Mouse (Mus musculus) small intestine, adult 2 months (tissue): Measurements from ENCODE around the gene Nhlh2. TPM values are rescaled to one million over a fixed set of nuclear protein-coding genes. Genes with fewer than 3 reads are reported as not detected.

Experiments used
- H3K27ac ChIP-seq: fragments of 200-500 bp; 2 replicates; pipeline ENCODE4 v1.5.1; 2012; ENCODE audit warnings: low read depth, low read length, control low read depth, inconsistent platforms; ENCODE audit not compliant: insufficient read depth
- H3K27me3 ChIP-seq: fragments of 200-500 bp; 2 replicates; pipeline ENCODE4 v1.6.1; 2012; ENCODE audit warnings: mild to moderate bottlenecking, moderate library complexity, low read length, inconsistent platforms; ENCODE audit not compliant: control insufficient read depth, insufficient read depth
- H3K36me3 ChIP-seq: fragments of 200-500 bp; 2 replicates; pipeline ENCODE4 v1.6.1; 2012; ENCODE audit warnings: mild to moderate bottlenecking, low read length, control low read depth, inconsistent platforms; ENCODE audit not compliant: control insufficient read depth, insufficient read depth
- H3K4me1 ChIP-seq: fragments of 200-500 bp; 2 replicates; pipeline ENCODE4 v1.6.1; 2012; ENCODE audit warnings: low read length, inconsistent platforms, mixed read lengths; ENCODE audit not compliant: control insufficient read depth, insufficient read depth, insufficient read length
- H3K4me3 ChIP-seq: fragments of 200-500 bp; 2 replicates; pipeline ENCODE4 v1.5.1; 2012; ENCODE audit warnings: low read depth, mild to moderate bottlenecking, control low read depth, inconsistent platforms, low read length, moderate library complexity
- CTCF ChIP-seq: fragments of 200-500 bp; IDR thresholded peaks from 2 replicates; pipeline ENCODE4 v1.5.1; 2012; ENCODE audit warnings: low read depth, mild to moderate bottlenecking, control low read depth, inconsistent platforms, low read length, moderate library complexity, mixed read lengths; ENCODE audit not compliant: insufficient replicate concordance, insufficient read length; ENCODE audit errors: extremely low read depth
- POLR2A ChIP-seq: fragments of 200-500 bp; IDR thresholded peaks from 2 replicates; pipeline ENCODE4 v1.6.1; 2012; ENCODE audit warnings: low read depth, mild to moderate bottlenecking, control low read depth, inconsistent platforms, low read length, moderate library complexity
- WGBS: fragments of 180-500 bp; shearing (Covaris S2); methylation state at CpG from one replicate; pipeline ENCODE4 v1.1.7; 2018; 5-methylcytosine and 5-hydroxymethylcytosine counted together
- polyA plus RNA-seq: library from polyadenylated mRNA; depleted of rRNA; stranded (reverse); fragments of >200 nt; gene quantifications from 2 replicates; pipeline ENCODE4 v1.2.3, GENCODE M21; 2012

Gene Nhlh2
- polyA plus RNA-seq, 1 experiment = 0.05 TPM

- TF ChIP-seq CTCF (no peak), POLR2A (no peak)
- Histone ChIP-seq H3K4me1 (no peaks in the 10 kb centered on the region), H3K4me3 (no peak overlapping the region), H3K27ac (no peak overlapping the region), H3K36me3 (no peaks in the 10 kb centered on the region), H3K27me3 (no peaks in the 10 kb centered on the region)
- 87% methylated on average over 10 of the region's 10 CpGs for WGBS
Measured at GRCm38 (mm10) chr3:101978299-101978994, 31.4 kb upstream of the Nhlh2 start.

- WGBS = 55% methylated on average over 4 of the region's 4 CpGs
Measured at GRCm38 (mm10) chr3:101983917-101984316, 26.0 kb upstream of the Nhlh2 start.

GRCm38 (mm10) chr3:101985634-101986033 lies 24.2 kb upstream of the Nhlh2 start:
- Histone ChIP-seq H3K4me3 (no peak overlapping the region), H3K36me3 (no peaks in the 10 kb centered on the region), H3K27ac (no peak overlapping the region), H3K4me1 (no peaks in the 10 kb centered on the region), H3K27me3 (no peaks in the 10 kb centered on the region)
- no peak for TF ChIP-seq POLR2A
- TF ChIP-seq CTCF = no peak
- 61% methylated on average over 8 of the region's 8 CpGs for WGBS

More at GRCm38 (mm10) chr3:101983917-101984316, 26.0 kb upstream of the Nhlh2 start:
- H3K4me1 ChIP-seq = no peaks in the 10 kb centered on the region
- H3K36me3 ChIP-seq = no peaks in the 10 kb centered on the region
- no peaks in the 10 kb centered on the region for H3K27me3 ChIP-seq
- no peak overlapping the region for H3K4me3 ChIP-seq
- TF ChIP-seq POLR2A (no peak), CTCF (no peak)
- no peak overlapping the region for H3K27ac ChIP-seq

GRCm38 (mm10) chr3:101990136-101990535 lies 19.7 kb upstream of the Nhlh2 start:
- H3K4me1 ChIP-seq = no peaks in the 10 kb centered on the region
- no peaks in the 10 kb centered on the region for H3K27me3 ChIP-seq
- no peak for TF ChIP-seq POLR2A
- no peak for TF ChIP-seq CTCF
- no peak overlapping the region for H3K4me3 ChIP-seq
- WGBS = 58% methylated on average over 3 of the region's 3 CpGs
- no peak overlapping the region for H3K27ac ChIP-seq
- H3K36me3 ChIP-seq = no peaks in the 10 kb centered on the region

- WGBS = 59% methylated on average over 6 of the region's 6 CpGs
Measured at GRCm38 (mm10) chr3:101990995-101991516, 18.8 kb upstream of the Nhlh2 start.

GRCm38 (mm10) chr3:101997851-101998250 lies 12.0 kb upstream of the Nhlh2 start:
- WGBS = 96% methylated on average over 3 of the region's 3 CpGs
- H3K27ac ChIP-seq = no peak overlapping the region
- no peak for TF ChIP-seq CTCF
- TF ChIP-seq POLR2A = no peak

More at GRCm38 (mm10) chr3:101990995-101991516, 18.8 kb upstream of the Nhlh2 start:
- no peak overlapping the region for H3K4me3 ChIP-seq
- H3K4me1 ChIP-seq = no peaks in the 10 kb centered on the region
- H3K36me3 ChIP-seq = no peaks in the 10 kb centered on the region
- H3K27ac ChIP-seq = no peak overlapping the region
- H3K27me3 ChIP-seq = no peaks in the 10 kb centered on the region
- TF ChIP-seq CTCF = no peak
- TF ChIP-seq POLR2A = no peak

GRCm38 (mm10) chr3:102010681-102011317 lies 923 bp downstream of the Nhlh2 start:
- no peak overlapping the region for H3K4me3 ChIP-seq
- H3K36me3 ChIP-seq = no peaks in the 10 kb centered on the region
- no peak for TF ChIP-seq POLR2A
- TF ChIP-seq CTCF = no peak
- no peaks in the 10 kb centered on the region; the same call in 1 of the 2 replicates for H3K4me1 ChIP-seq
- no peak overlapping the region for H3K27ac ChIP-seq
- peaks cover 37% of the 10 kb centered on the region for H3K27me3 ChIP-seq
- WGBS = 8% methylated on average over 24 of the region's 24 CpGs

More at GRCm38 (mm10) chr3:101997851-101998250, 12.0 kb upstream of the Nhlh2 start:
- Histone ChIP-seq H3K36me3 (no peaks in the 10 kb centered on the region), H3K27me3 (no peaks in the 10 kb centered on the region), H3K4me1 (no peaks in the 10 kb centered on the region), H3K4me3 (no peak overlapping the region)
